Mouse (Mus musculus) lung, postnatal 0 days (tissue): ENCODE measurements at regions not wholly inside any gene's neighbourhood (a gene's known extent, or its start where the extent isn't known, plus 50 kb on each side); places are given as distances from the start of the nearest gene placed in this dataset.

ENCODE experiments used
- CTCF ChIP-seq: IDR thresholded peaks from 2 replicates; pipeline ENCODE4 v1.5.1; 2016; ENCODE audit warnings: antibody characterized with exemption, mild to moderate bottlenecking
- EP300 ChIP-seq: IDR thresholded peaks from 2 replicates; pipeline ENCODE4 v1.6.1; 2016; ENCODE audit warnings: antibody characterized with exemption, mild to moderate bottlenecking, control low read depth

- no peak for TF ChIP-seq CTCF
- TF ChIP-seq EP300, result no peak
These were observed 50.5 kb upstream of the Prkar2b start for GRCm38 (mm10) chr12:32111508-32112119.
